Mouse (Mus musculus): ENCODE results near the gene Spata31d1b. TPM values are rescaled to one million over a fixed set of nuclear protein-coding genes. Genes with fewer than 3 reads are reported as not detected.
"Not testable (repeated sequence)": the region's sequence is repeated elsewhere in the genome, so short reads cannot be mapped to it uniquely, and the experiment has no call there.

The Spata31d1b gene
- polyA plus RNA-seq, 1 experiment from 2014 or later: not detected

DNA sequence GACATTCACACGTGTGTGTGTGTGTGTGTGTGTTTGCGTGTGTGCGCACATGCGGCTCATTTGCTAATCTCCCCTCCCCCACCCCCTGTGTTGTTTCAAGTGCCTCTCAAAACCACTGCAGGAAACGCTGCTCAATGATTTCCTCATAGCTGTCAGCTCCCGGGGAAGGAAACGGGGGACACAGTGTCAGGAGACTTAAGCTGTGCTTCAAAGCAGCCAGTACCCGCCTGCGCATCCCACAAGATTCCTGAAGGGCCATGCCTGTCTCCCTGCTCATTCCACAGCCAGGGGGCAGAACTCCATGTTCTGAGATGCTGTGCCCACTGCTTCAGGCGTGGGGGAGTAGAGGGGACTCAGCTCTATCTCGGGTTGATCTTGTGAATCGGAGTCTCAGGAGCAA, 7.5 kb upstream of the Spata31d1b start:
- Histone ChIP-seq H3K4me1 (replicated peaks; ENCODE audit: control insufficient read depth, insufficient read depth, low read length) (no peaks in the 10 kb centered on the region), H3K27me3 (replicated peaks; ENCODE audit: control insufficient read depth, insufficient read depth, low read length) (no peaks in the 10 kb centered on the region), H3K27ac (ENCODE audit: low read depth, low read length) (no peak overlapping the region), H3K4me3 (ENCODE audit: low read depth, low read length) (no peak overlapping the region), H3K9ac (ENCODE audit: low read depth, low read length) (no peak overlapping the region), H3K4me2 (replicated peaks; ENCODE audit: low read depth) (no peak overlapping the region), H3K9me3 (ENCODE audit: control insufficient read depth) (no peaks in the 10 kb centered on the region), H3K36me3 (ENCODE audit: control insufficient read depth, insufficient read depth) (no peaks in the 10 kb centered on the region)
- peak; percentile 52 for TF ChIP-seq CTCF (IDR thresholded peaks at IDR 0.05; ENCODE audit: low read depth)
- 59% methylated on average over 12 of the region's 12 CpGs for WGBS
- no peak for ATAC-seq

DNA sequence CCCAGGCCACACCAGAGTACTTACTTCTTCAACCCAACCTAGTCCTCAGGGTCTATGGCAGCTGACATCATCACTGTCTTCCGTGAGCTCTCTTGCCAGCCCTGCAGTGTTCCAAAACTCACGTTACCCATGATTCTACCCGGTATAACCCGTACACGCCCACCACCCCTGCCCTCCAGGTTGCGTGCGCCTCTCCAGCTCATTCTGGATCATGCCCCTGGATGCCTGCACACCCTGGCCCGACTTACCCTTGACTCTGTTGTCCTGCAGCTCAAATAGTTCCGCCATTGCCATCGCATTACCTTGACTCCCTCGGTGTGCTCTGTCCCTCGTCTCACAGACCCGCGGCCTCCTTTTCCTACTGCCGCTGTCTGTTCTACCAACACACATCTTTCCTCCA, 1.9 kb upstream of the Spata31d1b start, which contains the start of gene Spata31d1a:
TSS of gene Spata31d1a (minus strand) at position 101 of the 400 bp plus-strand sequence.
- H3K4me2 ChIP-seq (replicated peaks; ENCODE audit: low read depth): no peak within 1 kb of the TSS
- no peak for ATAC-seq
- H3K4me3 ChIP-seq (ENCODE audit: low read depth, low read length): no peak within 1 kb of the TSS
- H3K9me3 ChIP-seq (ENCODE audit: control insufficient read depth): no peaks in the 10 kb centered on the region
- H3K9ac ChIP-seq (ENCODE audit: low read depth, low read length): no peak within 1 kb of the TSS
- TF ChIP-seq CTCF (IDR thresholded peaks at IDR 0.05; ENCODE audit: low read depth): no peak
- no peak within 1 kb of the TSS for H3K27ac ChIP-seq (ENCODE audit: low read depth, low read length)
- 86% methylated on average over 15 of the region's 15 CpGs for WGBS
- no peaks in the 10 kb centered on the region for H3K4me1 ChIP-seq (replicated peaks; ENCODE audit: control insufficient read depth, insufficient read depth, low read length)
- no peaks in the 10 kb centered on the region for H3K27me3 ChIP-seq (replicated peaks; ENCODE audit: control insufficient read depth, insufficient read depth, low read length)
- no peaks in the 10 kb centered on the region for H3K36me3 ChIP-seq (ENCODE audit: control insufficient read depth, insufficient read depth)

GRCm38 (mm10) chr13:59713710-59714109, 1.6 kb downstream of the Spata31d1b start:
- Histone ChIP-seq H3K27me3 (replicated peaks; ENCODE audit: control insufficient read depth, insufficient read depth, low read length) (no peaks in the 10 kb centered on the region), H3K4me2 (replicated peaks; ENCODE audit: low read depth) (no peak overlapping the region), H3K4me3 (ENCODE audit: low read depth, low read length) (no peak overlapping the region), H3K4me1 (replicated peaks; ENCODE audit: control insufficient read depth, insufficient read depth, low read length) (no peaks in the 10 kb centered on the region), H3K9me3 (ENCODE audit: control insufficient read depth) (no peaks in the 10 kb centered on the region), H3K36me3 (ENCODE audit: control insufficient read depth, insufficient read depth) (no peaks in the 10 kb centered on the region), H3K27ac (ENCODE audit: low read depth, low read length) (no peak overlapping the region), H3K9ac (ENCODE audit: low read depth, low read length) (no peak overlapping the region)
- 52% methylated on average over 3 of the region's 3 CpGs for WGBS
- no peak for TF ChIP-seq CTCF (IDR thresholded peaks at IDR 0.05; ENCODE audit: low read depth)
- no peak for ATAC-seq

GRCm38 (mm10) chr13:59718857-59719440, 6.9 kb downstream of the Spata31d1b start:
- not testable (repeated sequence) for H3K9ac ChIP-seq (ENCODE audit: low read depth, low read length); H3K4me1 ChIP-seq (replicated peaks; ENCODE audit: control insufficient read depth, insufficient read depth, low read length); H3K4me3 ChIP-seq (ENCODE audit: low read depth, low read length); ATAC-seq; H3K27ac ChIP-seq (ENCODE audit: low read depth, low read length); H3K27me3 ChIP-seq (replicated peaks; ENCODE audit: control insufficient read depth, insufficient read depth, low read length); H3K4me2 ChIP-seq (replicated peaks; ENCODE audit: low read depth); H3K36me3 ChIP-seq (ENCODE audit: control insufficient read depth, insufficient read depth); H3K9me3 ChIP-seq (ENCODE audit: control insufficient read depth)
- WGBS: 22% methylated on average over 6 of the region's 6 CpGs

- H3K4me2 ChIP-seq (replicated peaks; ENCODE audit: low read depth): no peak overlapping the region
- H3K27me3 ChIP-seq (replicated peaks; ENCODE audit: control insufficient read depth, insufficient read depth, low read length): no peaks in the 10 kb centered on the region
- no peaks in the 10 kb centered on the region for H3K9me3 ChIP-seq (ENCODE audit: control insufficient read depth)
- H3K27ac ChIP-seq (ENCODE audit: low read depth, low read length): no peak overlapping the region
- H3K4me1 ChIP-seq (replicated peaks; ENCODE audit: control insufficient read depth, insufficient read depth, low read length): no peaks in the 10 kb centered on the region
- H3K9ac ChIP-seq (ENCODE audit: low read depth, low read length): no peak overlapping the region
- no peaks in the 10 kb centered on the region for H3K36me3 ChIP-seq (ENCODE audit: control insufficient read depth, insufficient read depth)
- ATAC-seq: no peak
- WGBS: 100% methylated on average over 1 of the region's 1 CpGs
- TF ChIP-seq CTCF (IDR thresholded peaks at IDR 0.05; ENCODE audit: low read depth): no peak
- H3K4me3 ChIP-seq (ENCODE audit: low read depth, low read length): no peak overlapping the region
These were observed 7.4 kb downstream of the Spata31d1b start for GRCm38 (mm10) chr13:59719475-59719874.

DNA sequence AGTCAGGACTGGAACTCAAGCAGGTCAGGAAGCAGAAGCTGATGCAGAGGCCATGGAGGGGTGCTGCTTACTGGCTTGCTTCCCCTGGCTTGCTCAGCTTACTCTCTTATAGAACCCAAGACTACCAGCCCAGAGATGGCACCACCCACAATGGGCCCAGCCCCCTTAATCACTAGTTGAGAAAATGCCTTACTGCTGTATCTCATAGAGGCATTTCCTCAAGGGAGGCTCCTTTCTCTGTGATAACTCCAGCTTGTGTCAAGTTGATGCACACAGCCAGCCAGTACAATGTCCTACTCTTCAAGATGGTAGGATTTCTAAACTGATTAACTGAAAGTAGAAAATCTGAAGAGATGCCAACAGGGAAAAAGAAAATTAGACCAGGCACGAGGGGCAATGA, 10.0 kb downstream of the Spata31d1b start:
- not testable (repeated sequence) for H3K36me3 ChIP-seq (ENCODE audit: control insufficient read depth, insufficient read depth); H3K27ac ChIP-seq (ENCODE audit: low read depth, low read length); H3K4me2 ChIP-seq (replicated peaks; ENCODE audit: low read depth); ATAC-seq; H3K9me3 ChIP-seq (ENCODE audit: control insufficient read depth); H3K4me3 ChIP-seq (ENCODE audit: low read depth, low read length); H3K9ac ChIP-seq (ENCODE audit: low read depth, low read length); H3K4me1 ChIP-seq (replicated peaks; ENCODE audit: control insufficient read depth, insufficient read depth, low read length); H3K27me3 ChIP-seq (replicated peaks; ENCODE audit: control insufficient read depth, insufficient read depth, low read length)
- 89% methylated on average over 1 of the region's 1 CpGs for WGBS
